17 mouse cellular contexts compared by ENCODE assay signal in the genomic region with DNA sequence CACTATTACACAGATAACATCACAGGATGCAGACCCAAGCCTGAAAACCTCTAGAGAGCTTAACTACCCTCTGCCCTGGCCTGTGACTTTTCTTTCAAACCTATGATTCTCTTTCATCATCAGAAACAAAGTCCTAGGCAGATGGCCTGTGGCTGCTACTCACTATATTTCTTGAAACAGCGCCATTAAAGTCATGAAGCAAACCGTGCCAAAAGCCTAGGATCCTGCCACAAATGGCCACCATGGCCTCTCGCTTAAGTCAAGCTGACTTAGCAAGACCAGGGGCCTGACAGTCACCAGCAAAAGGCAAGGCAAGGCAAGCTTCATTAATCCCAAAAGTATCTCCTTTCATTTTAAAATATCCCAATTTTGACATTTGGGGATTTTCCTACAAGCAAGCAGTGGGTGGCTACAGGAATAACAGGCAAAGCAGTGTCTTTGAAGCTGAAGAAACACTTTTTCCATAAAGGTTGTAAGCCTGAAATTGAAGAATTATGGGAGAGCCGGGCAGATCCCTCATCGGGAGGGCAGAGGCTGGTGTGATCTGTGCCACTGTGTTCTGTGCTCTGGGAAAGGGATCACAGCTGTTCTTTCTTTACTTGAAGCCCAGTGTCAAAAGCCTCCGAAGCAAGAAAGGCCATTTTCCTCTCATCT. TPM values are rescaled to one million over a fixed set of nuclear protein-coding genes. Genes with fewer than 3 reads are reported as not detected.
DNase-seq lines count a peak whose midpoint lies in the region; ATAC-seq and TF ChIP-seq lines count a peak whose summit lies in the region.
"Had no signal": no experiment of that assay in that cellular context is flagged by ENCODE, and none has a peak within 500 bp of the region (broad histone marks: within the 10 kb centered on the region; RNA-seq: fewer than 3 reads in every experiment).

No protein-coding gene starts in this region.

- H3K4me1 ChIP-seq in embryonic facial prominence, embryonic 13.5 days = peaks cover 24% of the 10 kb centered on the region
- H3K4me1 ChIP-seq in embryonic facial prominence, embryonic 10.5 days = peaks cover 8% of the 10 kb centered on the region
- peaks cover 6% of the 10 kb centered on the region for H3K4me1 ChIP-seq in hindbrain, embryonic 13.5 days (replicated peaks)
- peaks cover 3% of the 10 kb centered on the region; the same call in 1 of the 2 replicates for H3K4me1 ChIP-seq in hindbrain, embryonic 12.5 days
- peaks cover 54% of the 10 kb centered on the region for H3K4me1 ChIP-seq in bone marrow macrophage, adult 2 months (ENCODE audit: control insufficient read depth, insufficient read depth, low read length)
- peaks cover 22% of the 10 kb centered on the region; the same call in 1 of the 2 replicates for H3K4me1 ChIP-seq in embryonic facial prominence, embryonic 14.5 days (ENCODE audit: control insufficient read depth, insufficient read depth, low read length)

- DNase-seq in embryonic facial prominence, embryonic 10.5 days (ENCODE audit: low spot score) = no peak
- no peak for DNase-seq in embryonic facial prominence, embryonic 14.5 days (ENCODE audit: low spot score)
- DNase-seq in right cerebral cortex, postnatal 25 days = no peak
- DNase-seq: embryo, embryonic 11 days; gastrocnemius, postnatal 36 days; right cerebral cortex, adult 18-20 months; thymus, postnatal 14 days had no signal

- H3K36me3 ChIP-seq in embryonic facial prominence, embryonic 13.5 days = no peaks in the 10 kb centered on the region
- no peaks in the 10 kb centered on the region for H3K36me3 ChIP-seq in embryonic facial prominence, embryonic 10.5 days (replicated peaks)
- no peaks in the 10 kb centered on the region for H3K36me3 ChIP-seq in hindbrain, embryonic 13.5 days
- H3K36me3 ChIP-seq in hindbrain, embryonic 12.5 days = no peaks in the 10 kb centered on the region
- H3K36me3 ChIP-seq in embryonic facial prominence, embryonic 14.5 days (ENCODE audit: control insufficient read depth, insufficient read depth, low read length) = no peaks in the 10 kb centered on the region
- H3K36me3 ChIP-seq: hindbrain, embryonic 10.5 days; limb, embryonic 13.5 days; midbrain, embryonic 13.5 days; neural tube, embryonic 13.5 days had no signal

- no peak overlapping the region for H3K9ac ChIP-seq in embryonic facial prominence, embryonic 13.5 days
- H3K9ac ChIP-seq in hindbrain, embryonic 13.5 days = no peak overlapping the region
- H3K9ac ChIP-seq in hindbrain, embryonic 12.5 days = no peak overlapping the region
- H3K9ac ChIP-seq in embryonic facial prominence, embryonic 14.5 days (ENCODE audit: low read depth, low read length) = no peak overlapping the region
- H3K9ac ChIP-seq: limb, embryonic 13.5 days; midbrain, embryonic 13.5 days; neural tube, embryonic 13.5 days had no signal

- H3K4me2 ChIP-seq in embryonic facial prominence, embryonic 13.5 days = no peak overlapping the region
- no peak overlapping the region for H3K4me2 ChIP-seq in hindbrain, embryonic 13.5 days
- no peak overlapping the region for H3K4me2 ChIP-seq in hindbrain, embryonic 12.5 days (replicated peaks)
- no peak overlapping the region for H3K4me2 ChIP-seq in embryonic facial prominence, embryonic 14.5 days (ENCODE audit: low read depth, low read length)
- H3K4me2 ChIP-seq: heart, embryonic 11.5 days; limb, embryonic 13.5 days; midbrain, embryonic 13.5 days; neural tube, embryonic 13.5 days had no signal

- H3K4me3 ChIP-seq in embryonic facial prominence, embryonic 13.5 days = no peak overlapping the region
- no peak overlapping the region for H3K4me3 ChIP-seq in embryonic facial prominence, embryonic 10.5 days
- H3K4me3 ChIP-seq in hindbrain, embryonic 13.5 days = no peak overlapping the region
- H3K4me3 ChIP-seq in hindbrain, embryonic 12.5 days = no peak overlapping the region
- H3K4me3 ChIP-seq in bone marrow macrophage, adult 2 months (ENCODE audit: insufficient read depth, low read length) = no peak overlapping the region
- no peak overlapping the region for H3K4me3 ChIP-seq in embryonic facial prominence, embryonic 14.5 days (ENCODE audit: low read depth, low read length)
- H3K4me3 ChIP-seq: hindbrain, embryonic 10.5 days; limb, embryonic 13.5 days; midbrain, embryonic 13.5 days; neural tube, embryonic 13.5 days had no signal

- WGBS in embryonic facial prominence, embryonic 13.5 days = 62% methylated on average over 6 of the region's 6 CpGs
- 85% methylated on average over 6 of the region's 6 CpGs for WGBS in embryonic facial prominence, embryonic 10.5 days
- WGBS in hindbrain, embryonic 13.5 days = 86% methylated on average over 6 of the region's 6 CpGs
- WGBS in hindbrain, embryonic 12.5 days = 82% methylated on average over 6 of the region's 6 CpGs
- 61% methylated on average over 6 of the region's 6 CpGs for WGBS in embryonic facial prominence, embryonic 14.5 days

- peak overlapping the region; percentile 64; the same call in 1 of the 2 replicates for H3K27ac ChIP-seq in embryonic facial prominence, embryonic 13.5 days
- H3K27ac ChIP-seq in embryonic facial prominence, embryonic 10.5 days (replicated peaks) = no peak overlapping the region
- H3K27ac ChIP-seq in hindbrain, embryonic 13.5 days = 0 out of 2 replicates have a peak overlapping the region, but pooled peaks have one; percentile 1
- H3K27ac ChIP-seq in hindbrain, embryonic 12.5 days = no peak overlapping the region
- H3K27ac ChIP-seq in bone marrow macrophage, adult 2 months (ENCODE audit: insufficient read depth, low read depth, low read length) = peak overlapping the region; percentile 80
- H3K27ac ChIP-seq in embryonic facial prominence, embryonic 14.5 days (replicated peaks; ENCODE audit: low read depth, low read length) = peak overlapping the region; percentile 4; the same call in 1 of the 2 replicates
- H3K27ac ChIP-seq: hindbrain, embryonic 10.5 days; limb, embryonic 13.5 days; midbrain, embryonic 13.5 days; neural tube, embryonic 13.5 days had no signal

- no peak for TF ChIP-seq POLR2A in bone marrow macrophage, adult 2 months (IDR thresholded peaks at IDR 0.05; ENCODE audit: borderline replicate concordance, low read depth, low read length)

- H3K27me3 ChIP-seq in embryonic facial prominence, embryonic 13.5 days = no peaks in the 10 kb centered on the region
- no peaks in the 10 kb centered on the region for H3K27me3 ChIP-seq in embryonic facial prominence, embryonic 10.5 days (replicated peaks; ENCODE audit: low read depth, poor library complexity, severe bottlenecking)
- H3K27me3 ChIP-seq in hindbrain, embryonic 13.5 days = no peaks in the 10 kb centered on the region
- no peaks in the 10 kb centered on the region for H3K27me3 ChIP-seq in hindbrain, embryonic 12.5 days
- no peaks in the 10 kb centered on the region for H3K27me3 ChIP-seq in embryonic facial prominence, embryonic 14.5 days (replicated peaks; ENCODE audit: control insufficient read depth, insufficient read depth, low read length)
- H3K27me3 ChIP-seq: limb, embryonic 13.5 days; midbrain, embryonic 13.5 days; neural tube, embryonic 13.5 days had no signal

- no peak for TF ChIP-seq CTCF in bone marrow macrophage, adult 2 months (IDR thresholded peaks at IDR 0.05; ENCODE audit: low read depth, low read length)

- no peak for ATAC-seq in embryonic facial prominence, embryonic 13.5 days (ENCODE audit: insufficient number of reproducible peaks, insufficient read depth, low FRiP score, low TSS enrichment, low read depth)
- no peak for ATAC-seq in hindbrain, embryonic 13.5 days (ENCODE audit: low FRiP score)
- ATAC-seq in hindbrain, embryonic 12.5 days (ENCODE audit: low FRiP score) = no peak
- ATAC-seq in embryonic facial prominence, embryonic 14.5 days (ENCODE audit: low read depth) = no peak
- ATAC-seq: forebrain, embryonic 14.5 days; midbrain, embryonic 13.5 days had no signal

- H3K9me3 ChIP-seq in embryonic facial prominence, embryonic 13.5 days = no peaks in the 10 kb centered on the region
- no peaks in the 10 kb centered on the region for H3K9me3 ChIP-seq in embryonic facial prominence, embryonic 10.5 days
- no peaks in the 10 kb centered on the region for H3K9me3 ChIP-seq in hindbrain, embryonic 13.5 days
- H3K9me3 ChIP-seq in hindbrain, embryonic 12.5 days (replicated peaks) = no peaks in the 10 kb centered on the region
- H3K9me3 ChIP-seq in embryonic facial prominence, embryonic 14.5 days (ENCODE audit: control insufficient read depth, low read length) = no peaks in the 10 kb centered on the region
- H3K9me3 ChIP-seq: hindbrain, embryonic 10.5 days; limb, embryonic 13.5 days; midbrain, embryonic 13.5 days; neural tube, embryonic 13.5 days had no signal

RNA-seq across cellular contexts. Expression of a gene that starts 39.7 kb away (rescaled TPM):
- polyA plus RNA-seq in embryonic facial prominence, embryonic 13.5 days (2015; fragmentation: Nextera tagmentation; extraction: Ambion mirVana) = 6.6 and 7.8 TPM in 2 replicates
- 6.7 and 7.4 TPM in 2 replicates for polyA plus RNA-seq in embryonic facial prominence, embryonic 10.5 days (2016; fragmentation: Nextera tagmentation; extraction: Ambion mirVana)
- 17.3 and 18.2 TPM in 2 replicates for polyA plus RNA-seq in hindbrain, embryonic 13.5 days (2015; fragmentation: Nextera tagmentation; extraction: Ambion mirVana)
- polyA plus RNA-seq in hindbrain, embryonic 12.5 days (2016; fragmentation: Nextera tagmentation; extraction: Ambion mirVana) = 14.6 and 17.2 TPM in 2 replicates
- polyA plus RNA-seq in bone marrow macrophage, adult 2 months (2012; ENCODE audit: insufficient read depth, insufficient read length, missing spikeins) = 17.9 and 19.7 TPM in 2 replicates
- 10.5 and 12.1 TPM in 2 replicates for polyA plus RNA-seq in embryonic facial prominence, embryonic 14.5 days (2014; fragmentation: Nextera tagmentation; extraction: Ambion mirVana)

Comparison
In these comparisons a context has a peak if more than half of its experiments do, and no peak if none do; other contexts are left out.
1. H3K27ac ChIP-seq: peak in embryonic facial prominence, embryonic 13.5 days (single experiment), hindbrain, embryonic 13.5 days (single experiment), bone marrow macrophage, adult 2 months (single experiment) and embryonic facial prominence, embryonic 14.5 days (single experiment); none in embryonic facial prominence, embryonic 10.5 days (single experiment) and hindbrain, embryonic 12.5 days (single experiment).